Mouse (Mus musculus) retina, adult 2 months (tissue): ENCODE measurements around the gene 2310046K23Rik.
"Not testable (repeated sequence)": the region's sequence is repeated elsewhere in the genome, so short reads cannot be mapped to it uniquely, and the experiment has no call there.

ENCODE experiments used
- DNase-seq: peaks from one replicate; pipeline ENCODE4 v3.0.0-alpha.2; 2012; ENCODE audit warnings: low read depth, low spot score

2310046K23Rik gene

DNA sequence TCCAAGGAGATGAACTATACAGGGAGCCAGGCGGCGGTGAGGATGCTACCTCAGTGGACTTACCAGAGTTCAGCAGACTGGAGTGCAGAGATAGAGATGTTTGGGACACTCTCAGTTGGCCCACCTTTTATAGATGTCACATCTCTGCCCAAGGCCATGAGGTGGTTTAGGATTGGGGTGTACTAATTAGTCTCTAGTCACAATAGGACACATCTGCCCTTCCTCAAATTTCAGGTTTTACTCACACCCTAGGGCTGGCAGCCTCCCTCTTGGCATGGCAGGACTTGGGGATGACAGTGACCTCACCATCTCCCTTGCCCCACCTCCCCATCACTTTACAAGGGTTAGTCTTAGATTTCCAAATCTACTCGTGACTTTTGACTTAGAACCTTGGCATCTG lies at the start of gene 2310046K23Rik:
2310046K23Rik (minus strand) TSS at position 101 of the 400 bp plus-strand sequence.
- DNase-seq: no peak

DNA sequence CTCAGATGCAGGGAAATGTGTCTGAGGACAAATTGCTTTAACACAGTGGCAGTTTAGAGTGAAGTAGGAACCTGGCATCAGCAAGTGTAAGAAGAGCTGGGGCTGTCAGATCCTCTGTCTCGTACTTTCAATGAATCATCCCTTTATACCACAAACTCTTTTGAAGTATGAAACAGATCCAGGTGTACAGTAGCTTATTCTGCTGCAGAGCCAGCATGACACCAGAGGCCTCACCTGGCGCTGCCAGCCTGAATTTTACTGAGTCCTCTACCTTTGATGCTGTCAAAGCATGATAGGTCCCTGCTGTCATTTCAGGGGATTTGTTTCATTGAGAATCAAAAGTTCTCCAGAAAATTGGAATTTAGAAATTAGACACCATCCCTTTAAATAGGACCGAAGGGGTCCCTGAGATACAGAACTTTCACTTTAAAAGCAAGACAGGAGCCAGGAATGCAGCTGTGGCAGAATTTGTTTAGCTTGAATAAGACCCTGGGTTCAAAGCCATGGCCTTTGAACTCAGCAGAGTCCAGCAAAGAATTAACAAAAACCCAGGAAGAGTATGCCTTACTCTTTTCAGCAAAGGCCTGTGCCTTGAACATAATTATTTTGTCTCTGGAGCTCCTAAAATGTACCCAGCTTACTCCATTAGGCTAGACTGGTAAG lies 49.0 kb upstream of the 2310046K23Rik start:
- DNase-seq: no peak

DNA sequence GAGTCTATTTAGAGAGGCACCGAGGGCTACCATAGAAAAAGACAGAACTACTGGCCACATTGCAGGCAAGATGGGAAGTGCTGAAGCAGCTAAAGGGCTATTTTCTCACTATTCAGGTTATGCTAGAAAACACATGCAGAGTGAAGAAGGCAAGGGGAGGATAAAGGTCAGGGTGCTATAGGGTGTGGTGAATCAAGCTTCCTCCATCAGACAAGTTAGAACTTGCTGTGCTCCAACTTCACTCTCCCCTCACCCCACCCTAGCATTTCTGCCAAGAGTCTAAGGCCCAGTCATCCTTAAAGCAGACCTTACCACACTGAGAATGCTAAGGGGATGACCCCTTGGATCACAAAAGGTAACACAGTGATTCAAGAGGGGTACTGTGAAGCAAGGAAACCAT lies 45.2 kb upstream of the 2310046K23Rik start:
- DNase-seq: no peak

DNA sequence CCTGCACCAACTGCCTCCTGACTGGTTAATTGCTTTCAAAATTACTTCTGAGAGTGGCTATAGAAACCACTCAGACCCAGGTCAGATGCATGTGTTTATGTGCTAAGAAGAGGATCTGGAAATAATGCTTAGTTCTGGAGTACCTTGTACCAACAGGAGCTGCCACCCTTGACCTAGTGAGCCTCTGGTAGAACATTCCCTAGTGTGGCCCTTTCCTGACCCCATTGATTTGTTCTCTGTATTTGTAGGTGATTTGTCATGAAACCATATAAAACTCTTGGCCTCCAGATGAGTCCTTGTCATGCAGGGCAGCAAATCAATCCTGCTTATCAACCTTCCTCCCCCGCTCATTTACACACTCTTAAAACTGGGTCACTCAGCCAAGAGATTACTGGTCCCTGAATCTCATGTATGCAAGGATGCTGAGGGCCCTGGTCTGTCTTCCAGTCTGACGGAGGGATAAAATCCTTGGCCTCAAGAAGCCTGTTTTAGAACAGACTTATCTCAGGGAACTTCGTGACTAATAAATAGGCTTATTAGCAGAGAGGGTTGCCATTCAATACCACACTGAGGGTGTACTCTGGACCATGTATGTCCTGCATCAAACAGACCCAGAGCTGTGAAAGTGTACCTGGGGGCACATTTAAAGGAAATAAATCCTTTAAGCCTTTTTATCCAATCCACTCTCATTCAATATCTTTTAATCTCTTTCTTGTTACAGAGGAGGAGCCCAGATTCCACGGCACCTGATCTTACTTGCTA lies 44.5 kb upstream of the 2310046K23Rik start:
- no peak for DNase-seq

DNA sequence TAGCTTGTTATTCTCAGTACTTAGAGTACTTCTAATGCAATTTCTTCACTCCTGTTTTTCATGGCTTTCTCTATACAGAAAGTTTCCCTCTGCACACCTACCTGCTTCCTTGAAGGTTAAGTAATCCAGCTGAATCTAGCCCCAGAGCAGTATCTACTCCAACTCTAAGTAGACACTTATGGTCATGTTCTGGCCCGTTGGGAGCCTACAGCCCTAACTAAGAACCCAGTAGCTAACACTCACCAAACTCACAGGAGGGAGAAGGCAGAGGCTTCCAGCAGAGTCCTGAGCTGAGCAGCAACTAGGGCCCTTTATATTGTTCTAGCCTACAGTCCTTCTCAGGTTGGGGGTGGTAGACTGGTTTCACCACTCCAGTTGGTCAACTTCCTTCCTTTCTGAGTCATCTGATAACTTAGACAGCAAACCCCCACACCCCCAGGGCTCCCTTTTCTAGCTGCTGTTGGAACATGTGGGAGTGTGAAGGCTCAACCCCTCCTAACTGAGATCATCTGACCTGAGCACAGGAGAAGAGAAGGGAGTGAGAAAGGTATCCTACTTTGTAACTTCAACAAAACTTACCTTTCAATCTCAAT lies 39.2 kb upstream of the 2310046K23Rik start, which contains the start of gene Ivl:
Ivl (minus strand) TSS at position 287 of the 593 bp plus-strand sequence.
- DNase-seq: no peak

DNA sequence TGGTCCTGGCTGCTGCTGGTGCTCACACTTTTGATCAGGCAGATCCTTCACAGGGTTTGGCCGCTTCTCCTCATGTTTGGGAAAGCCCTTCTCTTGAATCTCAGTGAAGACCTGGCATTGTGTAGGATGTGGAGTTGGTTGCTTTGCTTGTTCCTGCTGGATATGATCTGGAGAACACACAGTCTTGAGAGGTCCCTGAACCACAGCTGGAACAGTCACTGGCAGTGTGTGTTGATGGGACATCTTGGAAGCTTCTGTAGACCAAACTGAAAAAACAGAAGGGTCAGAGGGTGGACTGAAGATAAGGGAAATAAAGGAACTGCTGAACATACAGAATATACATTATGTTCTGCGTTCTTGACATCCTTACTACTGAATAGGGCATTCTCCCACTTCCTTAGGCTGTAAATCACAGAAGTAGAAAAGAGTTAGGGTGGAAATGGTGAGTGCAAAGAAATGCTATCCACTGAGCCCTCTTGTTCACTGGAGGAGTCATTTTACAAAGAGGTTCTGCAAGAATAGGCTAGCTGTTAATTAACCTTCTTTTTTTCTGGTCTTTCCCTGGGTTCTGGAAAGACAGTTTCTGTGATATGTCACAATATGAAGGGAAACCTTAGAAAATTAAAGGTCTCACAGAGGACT lies 38.3 kb upstream of the 2310046K23Rik start:
- no peak for DNase-seq

DNA sequence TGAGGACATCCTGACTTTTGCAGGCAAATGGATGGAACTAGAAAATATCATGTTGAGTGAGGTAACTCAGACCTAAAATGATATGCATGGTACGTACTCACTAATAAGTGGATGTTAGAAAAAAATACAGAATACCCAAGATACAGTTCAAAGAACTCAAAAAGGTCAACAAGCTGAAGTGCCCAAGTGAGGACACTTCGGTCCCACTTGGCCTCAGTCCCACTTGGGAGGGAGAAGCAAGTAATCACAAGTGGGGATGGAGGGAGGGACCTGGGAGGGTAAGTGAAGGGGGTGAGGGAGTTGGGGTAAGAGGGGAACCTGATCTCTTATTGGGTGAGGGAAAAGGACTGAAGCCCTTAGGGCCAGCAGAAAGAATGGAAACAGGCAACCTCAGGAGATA lies 34.4 kb upstream of the 2310046K23Rik start:
- DNase-seq: no peak

DNA sequence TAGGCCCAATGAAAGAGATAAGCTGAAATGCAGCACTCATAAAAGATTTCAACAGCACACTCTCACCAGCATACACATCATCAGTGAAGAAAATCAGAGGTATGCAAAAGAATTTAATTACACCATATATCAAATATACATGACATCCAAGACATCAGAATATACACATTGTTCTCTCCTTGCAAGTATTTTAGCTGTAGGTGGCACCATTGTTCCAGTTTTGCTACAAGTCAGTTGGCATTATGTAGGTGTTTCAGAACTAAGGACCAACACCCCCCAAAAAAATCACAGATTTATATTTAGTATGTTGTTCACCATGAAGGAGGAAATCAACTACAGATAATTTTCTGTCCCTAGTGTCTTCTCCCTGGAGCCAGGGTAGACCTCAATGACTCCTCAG lies 31.1 kb upstream of the 2310046K23Rik start:
- no peak for DNase-seq

DNA sequence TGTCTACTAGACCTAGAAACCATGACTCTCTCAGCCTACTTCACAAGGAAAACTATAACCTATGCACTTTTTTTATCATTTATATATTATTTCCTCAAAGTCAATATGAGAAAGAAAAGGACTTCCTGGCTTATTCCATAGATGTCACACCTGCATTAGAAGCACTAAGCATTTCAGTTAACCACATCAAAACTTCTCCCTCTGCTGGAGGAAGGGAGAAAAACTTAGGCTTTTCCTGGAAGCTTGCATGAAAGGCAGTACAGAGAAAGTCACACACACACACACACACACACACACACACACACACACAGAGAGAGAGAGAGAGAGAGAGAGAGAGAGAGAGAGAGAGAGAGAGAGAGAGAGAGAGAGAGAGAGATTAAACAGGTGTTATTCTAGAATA lies 22.0 kb downstream of the 2310046K23Rik start:
- DNase-seq: no peak

DNA sequence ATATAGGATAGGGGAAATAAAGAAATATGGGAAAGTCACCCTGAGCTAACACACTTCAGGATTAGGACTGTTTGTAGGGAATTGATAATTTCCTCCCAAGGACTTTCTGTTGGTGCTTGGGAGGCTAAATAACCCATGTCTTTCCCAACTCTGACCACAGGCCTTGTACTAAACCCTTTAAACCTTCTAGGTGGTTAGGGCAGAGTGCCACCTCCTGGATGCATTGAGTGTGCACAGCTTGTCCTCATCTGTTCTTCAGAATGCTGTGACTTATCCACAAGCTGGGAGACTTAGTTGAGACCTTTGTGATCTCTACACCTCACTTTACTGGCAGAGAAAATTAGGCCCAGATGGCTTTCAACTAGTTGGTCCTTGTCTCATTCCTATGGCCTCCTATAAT lies 23.5 kb downstream of the 2310046K23Rik start:
- DNase-seq: peak; percentile 2

DNA sequence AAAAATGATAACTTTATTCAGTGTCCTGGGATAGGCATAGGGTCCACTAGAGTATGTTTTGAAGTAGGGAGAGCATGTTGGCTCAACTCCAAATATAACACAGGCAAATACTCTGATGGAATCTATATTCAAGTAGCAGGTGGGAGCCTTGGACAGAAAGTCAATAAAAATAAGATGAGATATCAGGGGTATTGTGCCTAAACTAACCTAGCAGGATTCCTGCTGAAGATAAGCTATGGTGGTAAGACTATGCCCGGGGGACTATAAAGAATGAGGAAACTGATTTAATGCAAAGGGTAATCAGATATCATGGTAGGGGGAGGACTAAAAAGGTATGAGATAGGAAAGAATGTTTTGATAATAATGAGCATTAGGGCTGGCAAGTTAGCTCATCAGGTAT lies 26.1 kb downstream of the 2310046K23Rik start:
- DNase-seq: no peak

DNA sequence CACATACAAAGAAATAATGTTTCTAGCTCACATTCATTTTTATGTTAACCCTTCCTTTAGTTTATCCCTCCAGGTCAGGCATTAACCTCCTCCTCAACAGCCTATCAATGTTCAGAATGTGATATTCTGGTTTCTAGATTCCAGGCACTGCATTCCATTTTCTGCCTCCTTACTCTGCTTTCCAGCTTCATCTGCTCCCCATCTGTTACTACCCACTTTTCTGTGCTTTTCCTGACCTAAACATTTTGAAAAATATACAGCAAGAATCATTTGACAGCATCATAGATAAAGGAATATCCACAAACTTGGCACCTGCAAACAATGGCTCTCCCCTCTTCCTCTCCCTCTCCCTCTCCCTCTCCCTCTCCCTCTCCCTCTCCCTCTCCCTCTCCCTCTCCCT lies 30.8 kb downstream of the 2310046K23Rik start:
- DNase-seq: no peak

DNA sequence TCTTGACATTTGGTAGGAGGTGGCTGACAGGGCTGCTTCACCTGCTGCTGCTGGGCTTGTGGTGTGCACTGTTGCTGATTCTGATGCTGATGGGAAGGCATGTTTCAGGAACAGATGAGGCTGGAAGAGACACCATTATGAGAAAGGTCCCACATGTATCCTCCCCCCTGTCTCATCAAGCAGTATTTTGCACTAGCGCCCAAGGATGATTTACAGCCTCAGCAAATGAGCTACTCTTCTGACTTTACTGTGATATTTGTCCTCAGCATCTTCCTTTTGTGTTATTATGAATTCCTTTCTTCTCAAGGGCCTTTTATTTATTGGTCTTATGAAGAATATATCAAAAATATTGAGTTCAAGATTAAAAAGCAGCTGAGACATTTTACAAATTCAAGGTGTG lies 33.9 kb downstream of the 2310046K23Rik start, which contains the start of gene Sprr4:
Sprr4 (minus strand) TSS at position 101 of the 400 bp plus-strand sequence.
- DNase-seq: no peak

DNA sequence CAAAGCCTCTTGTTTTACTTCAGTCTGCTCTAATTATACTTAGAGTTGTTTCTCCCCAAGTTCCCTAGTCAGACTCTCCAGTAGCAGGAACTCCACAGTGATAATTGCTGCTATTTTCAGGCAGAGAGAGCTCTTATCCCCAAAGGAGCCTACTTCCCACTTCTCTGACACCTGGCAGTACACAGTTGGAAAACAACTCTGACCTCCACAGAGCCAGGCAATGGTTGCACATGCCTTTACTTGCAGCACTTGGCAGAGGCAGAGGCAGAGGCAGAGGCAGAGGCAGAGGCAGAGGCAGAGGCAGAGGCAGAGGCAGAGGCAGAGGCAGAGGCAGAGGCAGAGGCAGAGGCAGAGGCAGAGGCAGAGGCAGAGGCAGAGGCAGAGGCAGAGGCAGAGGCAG lies 44.0 kb downstream of the 2310046K23Rik start:
- DNase-seq: not testable (repeated sequence)

DNA sequence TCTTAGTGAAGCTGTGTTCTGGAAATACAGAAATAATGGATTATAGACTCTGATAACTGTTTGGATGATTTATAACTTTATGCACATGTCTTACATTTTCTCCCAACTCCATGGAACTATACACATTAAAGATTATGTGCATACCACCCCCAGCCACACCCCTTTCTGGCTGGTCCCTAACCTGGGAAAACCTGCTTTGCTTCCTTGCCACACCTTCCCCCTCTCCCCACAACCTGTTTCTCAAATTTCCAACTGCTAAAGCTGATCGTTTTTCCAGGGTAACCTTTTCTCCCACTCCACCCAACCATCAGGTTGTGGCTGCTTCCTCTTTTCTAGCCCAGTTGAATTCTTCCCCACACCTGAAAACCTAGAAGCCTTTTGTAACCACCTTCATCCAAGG lies 48.0 kb downstream of the 2310046K23Rik start:
- no peak for DNase-seq

DNA sequence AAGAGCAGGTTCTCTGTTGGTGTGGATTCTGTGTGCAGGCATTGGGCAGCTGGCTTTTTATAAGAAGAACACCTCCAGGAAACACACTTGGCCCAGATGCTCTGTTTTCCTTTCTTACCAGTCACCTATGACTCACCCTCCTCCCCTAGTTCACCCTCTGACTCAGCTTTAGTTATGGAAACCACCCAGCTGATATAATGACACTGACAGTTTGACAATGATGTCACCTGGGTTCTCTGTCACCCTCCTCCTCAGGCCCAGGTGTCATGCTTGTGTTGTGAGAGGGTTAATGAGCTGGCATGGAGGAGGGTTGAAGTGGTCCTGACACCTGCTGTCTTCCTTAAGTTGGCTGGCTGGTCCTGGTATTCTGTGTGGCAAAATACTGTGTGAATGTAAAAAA lies 48.4 kb downstream of the 2310046K23Rik start, which contains the start of gene Sprr1a:
Sprr1a (minus strand) TSS at position 33 of the 400 bp plus-strand sequence.
- no peak for DNase-seq
